10 mouse cellular contexts compared by ENCODE assay signal in the genomic region with DNA sequence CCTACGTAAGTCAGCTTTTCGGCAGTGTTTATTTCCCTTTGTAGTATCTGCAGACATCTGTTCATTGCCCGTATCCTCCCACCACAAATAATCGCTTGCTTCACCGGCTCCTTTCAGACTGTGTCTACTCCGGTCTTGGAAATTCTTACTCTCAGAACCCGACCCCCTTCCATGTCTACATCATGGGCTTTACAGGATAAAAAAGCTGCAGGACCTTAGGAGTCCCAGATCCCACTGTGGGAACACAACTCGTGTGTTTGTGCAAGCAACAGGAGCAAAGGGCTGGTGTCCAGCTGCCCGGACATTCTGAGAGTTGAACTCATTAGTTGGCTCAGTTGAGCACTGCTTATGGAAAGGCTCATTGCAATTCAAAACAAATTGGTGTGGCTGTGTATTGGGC. TPM values are rescaled to one million over a fixed set of nuclear protein-coding genes. Genes with fewer than 3 reads are reported as not detected.
A peak's percentile ranks its signal among the peaks of the same experiment; 100 is the strongest.
DNase-seq lines count a peak whose midpoint lies in the region; ATAC-seq and TF ChIP-seq lines count a peak whose summit lies in the region.
"Had no signal": no experiment of that assay in that cellular context is flagged by ENCODE, and none has a peak within 500 bp of the region (broad histone marks: within the 10 kb centered on the region; RNA-seq: fewer than 3 reads in every experiment).

No protein-coding gene starts in this region.

- ATAC-seq in hindbrain, embryonic 11.5 days (ENCODE audit: low FRiP score), result peak; percentile 63; the same call in 1 of the 2 replicates
- no peak for ATAC-seq in hindbrain, embryonic 13.5 days (ENCODE audit: low FRiP score)
- ATAC-seq in forebrain, postnatal 0 days, result no peak
- ATAC-seq in erythroid progenitor cell, adult 5-6 weeks (replicated peaks; ENCODE audit: low FRiP score, poor library complexity, severe bottlenecking), result no peak
- ATAC-seq: CD4-positive, CD25-positive, alpha-beta regulatory T cell, adult 4 months had no signal

- TF ChIP-seq POLR2A in brain, embryonic 14.5 days (IDR thresholded peaks at IDR 0.05; ENCODE audit: borderline replicate concordance, extremely low read depth, insufficient read depth, insufficient read length, poor library complexity, severe bottlenecking), result no peak

- H3K4me3 ChIP-seq in hindbrain, embryonic 11.5 days (ENCODE audit: low read depth, low read length), result no peak overlapping the region
- no peak overlapping the region for H3K4me3 ChIP-seq in hindbrain, embryonic 13.5 days
- no peak overlapping the region for H3K4me3 ChIP-seq in forebrain, postnatal 0 days (ENCODE audit: low read depth, low read length)

- no peaks in the 10 kb centered on the region for H3K27me3 ChIP-seq in hindbrain, embryonic 11.5 days (ENCODE audit: control insufficient read depth, insufficient read depth, low read length)
- H3K27me3 ChIP-seq in hindbrain, embryonic 13.5 days, result no peaks in the 10 kb centered on the region
- H3K27me3 ChIP-seq in forebrain, postnatal 0 days (ENCODE audit: insufficient read depth, low read length), result no peaks in the 10 kb centered on the region

- no peaks in the 10 kb centered on the region for H3K36me3 ChIP-seq in hindbrain, embryonic 11.5 days (ENCODE audit: control insufficient read depth, insufficient read depth, low read length)
- no peaks in the 10 kb centered on the region for H3K36me3 ChIP-seq in hindbrain, embryonic 13.5 days
- H3K36me3 ChIP-seq in forebrain, postnatal 0 days (ENCODE audit: insufficient read depth), result no peaks in the 10 kb centered on the region

- no peak overlapping the region for H3K27ac ChIP-seq in hindbrain, embryonic 11.5 days (ENCODE audit: low read depth, low read length)
- H3K27ac ChIP-seq in hindbrain, embryonic 13.5 days, result no peak overlapping the region
- H3K27ac ChIP-seq in forebrain, postnatal 0 days (ENCODE audit: low read depth, low read length), result no peak overlapping the region

- 20% methylated on average over 9 of the region's 9 CpGs for WGBS in hindbrain, embryonic 11.5 days
- WGBS in hindbrain, embryonic 13.5 days, result 17% methylated on average over 9 of the region's 9 CpGs
- WGBS in forebrain, postnatal 0 days, result 11% methylated on average over 9 of the region's 9 CpGs

- H3K9ac ChIP-seq in hindbrain, embryonic 11.5 days (ENCODE audit: low read depth, low read length), result no peak overlapping the region
- no peak overlapping the region for H3K9ac ChIP-seq in hindbrain, embryonic 13.5 days
- H3K9ac ChIP-seq in forebrain, postnatal 0 days, result no peak overlapping the region

- no peak overlapping the region for H3K4me2 ChIP-seq in hindbrain, embryonic 11.5 days (replicated peaks; ENCODE audit: low read depth, low read length)
- H3K4me2 ChIP-seq in hindbrain, embryonic 13.5 days, result no peak overlapping the region
- H3K4me2 ChIP-seq in forebrain, postnatal 0 days (ENCODE audit: low read depth), result peak overlapping the region; percentile 23; the same call in 1 of the 2 replicates

- no peak for TF ChIP-seq CTCF in brain, embryonic 14.5 days (IDR thresholded peaks at IDR 0.05; ENCODE audit: borderline replicate concordance, extremely low read depth, insufficient read depth, insufficient read length)
- no peak for TF ChIP-seq CTCF in forebrain, postnatal 0 days (IDR thresholded peaks at IDR 0.05; ENCODE audit: low read depth)

- no peaks in the 10 kb centered on the region for H3K4me1 ChIP-seq in hindbrain, embryonic 11.5 days (replicated peaks; ENCODE audit: control insufficient read depth, insufficient read depth, low read length)
- H3K4me1 ChIP-seq in hindbrain, embryonic 13.5 days (replicated peaks), result peaks cover 4% of the 10 kb centered on the region; the same call in 1 of the 2 replicates
- H3K4me1 ChIP-seq in forebrain, postnatal 0 days (ENCODE audit: insufficient read depth), result no peaks in the 10 kb centered on the region

- H3K9me3 ChIP-seq in hindbrain, embryonic 11.5 days (ENCODE audit: control insufficient read depth, low read length), result no peaks in the 10 kb centered on the region
- no peaks in the 10 kb centered on the region for H3K9me3 ChIP-seq in hindbrain, embryonic 13.5 days
- H3K9me3 ChIP-seq in forebrain, postnatal 0 days (ENCODE audit: low read length), result no peaks in the 10 kb centered on the region

- DNase-seq in hindbrain, embryonic 11.5 days (ENCODE audit: low spot score), result peak; percentile 16
- peak; percentile 68 for DNase-seq in brain, embryonic 14.5 days (ENCODE audit: low read depth)
- no peak for DNase-seq in forebrain, postnatal 0 days
- DNase-seq in lung, postnatal 14 days, result peak; percentile 15
- DNase-seq in cerebellum, postnatal 4 days (ENCODE audit: low spot score in 2 of 2), result no peak
- no peak for DNase-seq in adrenal gland, postnatal 4 days (ENCODE audit: low spot score in 2 of 2)
- DNase-seq: left cerebral cortex, postnatal 4 days had no signal

RNA-seq across cellular contexts. Expression of a gene that starts 35.2 kb away (rescaled TPM):
- 8.0 TPM in 2 replicates for polyA plus RNA-seq in hindbrain, embryonic 11.5 days (2014; fragmentation: Nextera tagmentation; extraction: Ambion mirVana)
- polyA plus RNA-seq in hindbrain, embryonic 13.5 days (2015; fragmentation: Nextera tagmentation; extraction: Ambion mirVana), result 3.9 and 6.8 TPM in 2 replicates
- polyA plus RNA-seq in brain, embryonic 14.5 days (2012; rRNA removed), result 30.2 and 33.7 TPM in 2 replicates
- total RNA-seq in forebrain, postnatal 0 days (2014; rRNA removed), result 10.1 and 12.2 TPM in 2 replicates
- 6.2 and 6.6 TPM in 2 replicates for polyA plus RNA-seq in forebrain, postnatal 0 days (2015; fragmentation: Nextera tagmentation; extraction: Ambion mirVana)
- total RNA-seq in adrenal gland, postnatal 4 days (2021), result 10 to 100 TPM; 26.7 to 28.7 TPM
- 7.5 and 11.9 TPM in 2 replicates for total RNA-seq in erythroid progenitor cell, adult 5-6 weeks (2015; ENCODE audit: low replicate concordance)
- total RNA-seq in erythroid progenitor cell, adult 5-6 weeks (2017; ENCODE audit: low replicate concordance), result 14.1 and 14.3 TPM in 2 replicates

RNA-seq across cellular contexts. Expression of a gene that starts 46.9 kb away (rescaled TPM):
- 3.3 and 4.1 TPM in 2 replicates for polyA plus RNA-seq in hindbrain, embryonic 11.5 days (2014; fragmentation: Nextera tagmentation; extraction: Ambion mirVana)
- 2.4 and 4.7 TPM in 2 replicates for polyA plus RNA-seq in hindbrain, embryonic 13.5 days (2015; fragmentation: Nextera tagmentation; extraction: Ambion mirVana)
- polyA plus RNA-seq in brain, embryonic 14.5 days (2012; rRNA removed), result 0.92 and 1.1 TPM in 2 replicates
- total RNA-seq in forebrain, postnatal 0 days (2014; rRNA removed), result 3.1 and 4.1 TPM in 2 replicates
- polyA plus RNA-seq in forebrain, postnatal 0 days (2015; fragmentation: Nextera tagmentation; extraction: Ambion mirVana), result 3.5 TPM in 2 replicates
- 10 to 100 TPM in 1 of 2 experiments, 1 to 10 TPM in 1; 7.9 to 14.8 TPM for total RNA-seq in adrenal gland, postnatal 4 days (2021)
- 7.1 and 22.7 TPM in 2 replicates for total RNA-seq in erythroid progenitor cell, adult 5-6 weeks (2015; ENCODE audit: low replicate concordance)
- not detected in 2 replicates for total RNA-seq in erythroid progenitor cell, adult 5-6 weeks (2017; ENCODE audit: low replicate concordance)

RNA-seq across cellular contexts. Expression of a gene that starts 47.0 kb away (rescaled TPM):
- polyA plus RNA-seq in hindbrain, embryonic 11.5 days (2014; fragmentation: Nextera tagmentation; extraction: Ambion mirVana), result 5.7 and 8.0 TPM in 2 replicates
- polyA plus RNA-seq in hindbrain, embryonic 13.5 days (2015; fragmentation: Nextera tagmentation; extraction: Ambion mirVana), result 6.6 and 7.1 TPM in 2 replicates
- 2.0 and 3.8 TPM in 2 replicates for polyA plus RNA-seq in brain, embryonic 14.5 days (2012; rRNA removed)
- 4.4 and 8.2 TPM in 2 replicates for total RNA-seq in forebrain, postnatal 0 days (2014; rRNA removed)
- polyA plus RNA-seq in forebrain, postnatal 0 days (2015; fragmentation: Nextera tagmentation; extraction: Ambion mirVana), result 2.6 and 3.2 TPM in 2 replicates
- 10 to 100 TPM; 25.9 to 32.9 TPM for total RNA-seq in adrenal gland, postnatal 4 days (2021)
- total RNA-seq in erythroid progenitor cell, adult 5-6 weeks (2015; ENCODE audit: low replicate concordance), result 2.1 and 3.2 TPM in 2 replicates
- total RNA-seq in erythroid progenitor cell, adult 5-6 weeks (2017; ENCODE audit: low replicate concordance), result 0.76 and 0.77 TPM in 2 replicates

Comparison
In these comparisons a context has a peak if more than half of its experiments do, and no peak if none do; other contexts are left out.
1. DNase-seq: peak in hindbrain, embryonic 11.5 days (single experiment), brain, embryonic 14.5 days (single experiment) and lung, postnatal 14 days (single experiment); none in forebrain, postnatal 0 days (single experiment), cerebellum, postnatal 4 days (0 of 2) and adrenal gland, postnatal 4 days (0 of 2).